Mouse (Mus musculus) G1E (cell line): ENCODE results near the gene Mcm3. TPM values are rescaled to one million over a fixed set of nuclear protein-coding genes. Genes with fewer than 3 reads are reported as not detected.

Experiments
- ATAC-seq: 2 replicates; pipeline ENCODE4 v1.8.0; 2016; ENCODE audit warnings: mild to moderate bottlenecking; ENCODE audit not compliant: insufficient number of reproducible peaks, poor library complexity, low FRiP score, severe bottlenecking; ENCODE audit errors: extremely low read depth
- DNase-seq: peaks from one replicate; pipeline ENCODE4 v3.0.0; 2012; ENCODE audit warnings: low spot score
- H3K27me3 ChIP-seq: 2 replicates; pipeline ENCODE4 v1.6.1; 2012; ENCODE audit warnings: mild to moderate bottlenecking, low read length, inconsistent platforms; ENCODE audit not compliant: insufficient read depth
- H3K36me3 ChIP-seq: replicated peaks from 2 replicates; pipeline ENCODE3; 2012; ENCODE audit warnings: mild to moderate bottlenecking, inconsistent platforms
- H3K4me1 ChIP-seq: 2 replicates; pipeline ENCODE4 v1.6.1; 2012; ENCODE audit warnings: low read depth, low read length, inconsistent platforms, mixed read lengths; ENCODE audit not compliant: insufficient read depth
- H3K4me3 ChIP-seq: 2 replicates; pipeline ENCODE4 v1.5.1; 2012; ENCODE audit warnings: low read depth, mild to moderate bottlenecking, inconsistent platforms, low read length, moderate library complexity, mixed read lengths
- H3K9me3 ChIP-seq: replicated peaks from 2 replicates; pipeline ENCODE4 v1.6.1; 2012; ENCODE audit warnings: inconsistent platforms
- CTCF ChIP-seq: IDR thresholded peaks from 2 replicates; pipeline ENCODE4 v1.5.1; 2012; ENCODE audit warnings: low read depth, low read length, inconsistent platforms, mixed read lengths
- GATA1 ChIP-seq: IDR thresholded peaks from 2 replicates; pipeline ENCODE4 v1.6.1; 2012; ENCODE audit warnings: borderline replicate concordance, low read length, inconsistent platforms, mixed read lengths
- GATA2 ChIP-seq: IDR thresholded peaks from 2 replicates; pipeline ENCODE4 v1.6.1; 2012; ENCODE audit warnings: low read depth, low read length, inconsistent platforms, borderline replicate concordance
- POLR2AphosphoS5 ChIP-seq: IDR thresholded peaks from 2 replicates; pipeline ENCODE4 v1.6.1; 2012; ENCODE audit warnings: low read depth, low read length, inconsistent platforms; ENCODE audit not compliant: insufficient replicate concordance
- TAL1 ChIP-seq: conservative IDR thresholded peaks from 2 replicates; pipeline ENCODE4 v1.6.1; 2012; ENCODE audit warnings: low read depth, low read length, inconsistent platforms, mixed read lengths
- polyA plus RNA-seq: library from polyadenylated mRNA; stranded (reverse); fragments of >175 nt; gene quantifications from 2 replicates; pipeline ENCODE4 v1.2.3, GENCODE M21; 2012
- total RNA-seq, 2 experiments: library from RNA; stranded (forward) in 1 of 2; stranded (reverse) in 1 of 2; fragments of 200-1000 nt in 1 of 2; fragments of >200 nt in 1 of 2; fragmentation: Nextera tagmentation in 1 of 2; gene quantifications; 2 replicates each; pipeline ENCODE4 v1.2.3; 2014 to 2017

Mcm3 gene
- total and polyA plus RNA-seq, 3 experiments, result 133 to 582 (median 341) TPM

DNA sequence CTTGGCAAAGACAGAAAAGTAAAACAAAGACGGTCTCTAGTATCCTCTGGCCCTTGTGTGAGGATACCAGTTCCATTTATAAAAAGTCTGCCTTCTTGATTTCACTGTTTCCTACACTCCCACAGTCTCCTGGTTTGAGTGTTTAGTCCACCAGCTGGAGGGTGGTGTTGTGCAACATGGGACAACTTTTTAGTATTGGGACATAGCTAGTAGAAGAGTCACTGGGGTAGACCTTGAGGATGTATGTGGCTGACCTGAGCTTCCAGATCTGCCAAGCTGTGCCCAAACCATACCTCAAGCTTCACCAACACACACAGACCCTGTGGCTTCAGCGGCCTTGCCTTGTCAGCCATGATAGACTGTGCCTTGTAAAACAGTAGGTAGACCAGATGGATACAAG is 7.9 kb upstream of the Mcm3 start:
- Histone ChIP-seq H3K9me3 (no peaks in the 10 kb centered on the region), H3K4me3 (no peak overlapping the region), H3K4me1 (no peaks in the 10 kb centered on the region), H3K36me3 (no peaks in the 10 kb centered on the region), H3K27me3 (peaks cover 42% of the 10 kb centered on the region)
- no peak for ATAC-seq
- no peak for DNase-seq
- no peak for TF ChIP-seq GATA1
- no peak for TF ChIP-seq CTCF
- no peak for TF ChIP-seq GATA2
- TF ChIP-seq TAL1, result no peak
- TF ChIP-seq POLR2AphosphoS5, result no peak

- ATAC-seq (no peak), DNase-seq (no peak)
- H3K9me3 ChIP-seq, result no peaks in the 10 kb centered on the region
- H3K4me3 ChIP-seq, result no peak overlapping the region
- no peaks in the 10 kb centered on the region for H3K36me3 ChIP-seq
- H3K4me1 ChIP-seq, result peaks cover 11% of the 10 kb centered on the region
- TF ChIP-seq TAL1 (no peak), GATA1 (no peak), GATA2 (no peak), CTCF (no peak), POLR2AphosphoS5 (no peak)
- H3K27me3 ChIP-seq, result peaks cover 45% of the 10 kb centered on the region
These were observed 4.9 kb upstream of the Mcm3 start for GRCm38 (mm10) chr1:20825036-20825435.

GRCm38 (mm10) chr1:20823906-20824305 is 3.8 kb upstream of the Mcm3 start:
- Histone ChIP-seq H3K4me3 (no peak overlapping the region), H3K27me3 (peaks cover 37% of the 10 kb centered on the region), H3K9me3 (no peaks in the 10 kb centered on the region), H3K4me1 (peaks cover 11% of the 10 kb centered on the region), H3K36me3 (no peaks in the 10 kb centered on the region)
- DNase-seq, result no peak
- TF ChIP-seq GATA1 (no peak), CTCF (no peak), POLR2AphosphoS5 (no peak), TAL1 (no peak), GATA2 (no peak)
- ATAC-seq, result no peak

- peaks cover 14% of the 10 kb centered on the region for H3K4me1 ChIP-seq
- H3K4me3 ChIP-seq, result no peak overlapping the region
- no peaks in the 10 kb centered on the region for H3K9me3 ChIP-seq
- no peak for ATAC-seq
- no peak for DNase-seq
- TF ChIP-seq GATA2, result no peak
- no peak for TF ChIP-seq TAL1
- no peak for TF ChIP-seq POLR2AphosphoS5
- peaks cover 37% of the 10 kb centered on the region for H3K27me3 ChIP-seq
- H3K36me3 ChIP-seq, result peaks cover 3% of the 10 kb centered on the region
These were observed 3.4 kb upstream of the Mcm3 start for GRCm38 (mm10) chr1:20823471-20823870.

- H3K27me3 ChIP-seq, result peaks cover 21% of the 10 kb centered on the region
- H3K9me3 ChIP-seq, result no peaks in the 10 kb centered on the region
- peaks cover 37% of the 10 kb centered on the region for H3K4me1 ChIP-seq
- TF ChIP-seq POLR2AphosphoS5 (no peak), GATA1 (no peak), CTCF (no peak), GATA2 (no peak)
- H3K4me3 ChIP-seq, result no peak overlapping the region; the same call in 1 of the 2 replicates
- no peak for DNase-seq
- ATAC-seq, result no peak
- peaks cover 28% of the 10 kb centered on the region for H3K36me3 ChIP-seq
These were observed 847 bp upstream of the Mcm3 start for GRCm38 (mm10) chr1:20820959-20821358.

GRCm38 (mm10) chr1:20817596-20817995 is 2.5 kb downstream of the Mcm3 start:
- peaks cover 66% of the 10 kb centered on the region for H3K4me1 ChIP-seq
- no peaks in the 10 kb centered on the region for H3K9me3 ChIP-seq
- ATAC-seq, result no peak
- peaks cover 12% of the 10 kb centered on the region; the same call in 1 of the 2 replicates for H3K27me3 ChIP-seq
- peak overlapping the region; percentile 40; the same call in 1 of the 2 replicates for H3K4me3 ChIP-seq
- H3K36me3 ChIP-seq, result peaks cover 62% of the 10 kb centered on the region
- TF ChIP-seq POLR2AphosphoS5 (no peak), GATA1 (no peak), CTCF (no peak), GATA2 (no peak), TAL1 (no peak)
- no peak for DNase-seq

- Histone ChIP-seq H3K4me3 (peak overlapping the region; percentile 40; the same call in 1 of the 2 replicates), H3K36me3 (peaks cover 66% of the 10 kb centered on the region), H3K27me3 (peaks cover 11% of the 10 kb centered on the region; the same call in 1 of the 2 replicates), H3K9me3 (no peaks in the 10 kb centered on the region), H3K4me1 (peaks cover 70% of the 10 kb centered on the region)
- TF ChIP-seq GATA2 (no peak), GATA1 (no peak), POLR2AphosphoS5 (no peak), TAL1 (no peak), CTCF (no peak)
- DNase-seq (no peak), ATAC-seq (no peak)
These were observed 2.9 kb downstream of the Mcm3 start for GRCm38 (mm10) chr1:20817172-20817571.
